Mouse (Mus musculus): ENCODE measurements at regions not wholly inside any gene's neighbourhood (a gene's known extent, or its start where the extent isn't known, plus 50 kb on each side); places are given as distances from the start of the nearest gene placed in this dataset.
A peak's percentile ranks its signal among the peaks of the same experiment; 100 is the strongest.

- DNase-seq, result no peak
These were observed 142.4 kb upstream of the Spdl1 start for GRCm38 (mm10) chr11:34975771-34976302.

- DNase-seq, result no peak
These were observed 140.1 kb upstream of the Spdl1 start for GRCm38 (mm10) chr11:34973467-34973921.

GRCm38 (mm10) chr11:34973012-34973411, 139.6 kb upstream of the Spdl1 start:
- DNase-seq, result no peak

DNA sequence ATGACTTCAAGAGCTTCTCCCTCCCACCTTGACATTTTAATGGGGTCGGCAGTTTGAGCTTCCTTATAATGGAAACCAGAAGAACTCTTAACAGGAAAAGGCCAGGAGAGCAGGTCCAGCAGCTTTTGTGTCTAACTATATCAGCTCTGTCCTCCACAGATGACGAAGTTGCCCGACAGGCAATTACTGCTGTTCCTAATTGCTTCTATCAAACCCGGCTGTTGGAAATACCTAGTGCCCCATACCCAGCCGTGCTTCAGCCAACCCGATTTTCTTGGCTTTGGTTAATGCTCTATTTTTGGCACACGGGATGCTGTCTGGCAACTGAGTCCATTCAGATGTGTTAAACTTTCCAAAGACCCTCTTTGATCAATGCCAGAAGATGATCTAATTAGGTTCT, 125.8 kb upstream of the Spdl1 start:
- DNase-seq, result no peak

DNA sequence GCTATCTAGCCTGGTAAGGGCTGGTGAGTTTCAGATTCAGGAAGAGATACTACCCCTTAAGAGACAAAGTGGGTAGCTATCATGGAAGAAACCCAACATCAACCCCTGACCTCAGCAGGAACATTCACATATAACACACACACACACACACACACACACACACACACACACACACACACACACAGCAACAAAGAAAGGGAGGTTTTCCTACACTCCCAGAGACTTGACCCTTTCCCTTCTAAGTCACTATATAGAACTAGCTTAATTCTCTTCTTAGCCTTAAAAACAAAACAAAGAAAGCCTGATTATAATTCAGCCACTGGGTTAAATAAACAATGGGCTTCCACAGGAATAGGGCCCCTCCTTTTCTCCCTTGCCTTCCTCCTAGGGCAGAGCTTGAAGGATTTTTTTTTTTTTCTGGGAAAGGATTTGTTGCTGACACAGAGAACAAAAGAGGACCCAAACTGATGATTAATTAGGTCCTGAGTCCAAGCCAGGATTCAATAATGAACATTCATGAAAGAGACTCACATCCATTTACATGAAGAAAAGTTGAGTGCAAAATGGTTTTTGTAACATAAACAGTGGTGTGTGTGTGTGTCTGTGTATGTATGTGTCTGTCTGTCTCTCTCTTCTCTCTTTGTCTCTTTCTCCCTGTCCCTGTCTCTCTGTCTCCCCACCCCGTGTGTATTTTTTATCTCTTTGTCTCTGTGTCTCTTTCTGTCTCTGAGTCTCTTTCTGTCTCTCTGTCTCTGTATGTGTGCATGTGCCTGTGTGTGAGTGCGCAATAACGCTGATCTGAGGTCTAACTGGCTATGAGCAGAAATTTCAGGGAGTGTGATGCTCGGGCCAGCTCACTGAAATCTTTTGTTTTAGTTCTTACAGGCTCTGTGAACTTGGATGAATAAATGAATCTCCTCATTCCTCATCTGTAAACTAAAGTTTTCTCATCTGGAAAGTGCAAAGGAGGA, 108.3 kb upstream of the Spdl1 start:
- DNase-seq, result no peak

DNA sequence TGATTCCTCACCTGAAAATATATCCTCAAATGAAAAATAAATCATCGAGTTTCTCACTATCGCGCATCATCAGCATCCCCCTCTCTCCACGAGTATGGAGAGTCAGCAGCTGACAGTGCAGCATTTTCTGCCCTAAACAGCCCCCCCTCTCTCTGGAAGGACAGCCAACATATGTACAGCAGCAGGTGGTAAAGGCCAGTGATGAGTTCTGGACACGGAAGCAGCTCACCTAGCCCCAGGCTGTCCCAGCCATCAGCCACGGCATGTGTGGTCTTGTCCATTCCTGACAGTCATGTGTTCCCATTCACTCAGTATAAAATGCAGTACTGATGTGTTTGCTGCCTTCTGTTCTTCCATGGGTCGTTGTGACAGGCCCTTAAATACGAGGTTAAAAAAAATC, 106.7 kb upstream of the Spdl1 start:
- DNase-seq, result peak; percentile 9

- no peak for DNase-seq
These were observed 105.6 kb upstream of the Spdl1 start for GRCm38 (mm10) chr11:34939002-34939401.

- DNase-seq, result no peak
These were observed 98.8 kb upstream of the Spdl1 start for GRCm38 (mm10) chr11:34932191-34932590.

DNA sequence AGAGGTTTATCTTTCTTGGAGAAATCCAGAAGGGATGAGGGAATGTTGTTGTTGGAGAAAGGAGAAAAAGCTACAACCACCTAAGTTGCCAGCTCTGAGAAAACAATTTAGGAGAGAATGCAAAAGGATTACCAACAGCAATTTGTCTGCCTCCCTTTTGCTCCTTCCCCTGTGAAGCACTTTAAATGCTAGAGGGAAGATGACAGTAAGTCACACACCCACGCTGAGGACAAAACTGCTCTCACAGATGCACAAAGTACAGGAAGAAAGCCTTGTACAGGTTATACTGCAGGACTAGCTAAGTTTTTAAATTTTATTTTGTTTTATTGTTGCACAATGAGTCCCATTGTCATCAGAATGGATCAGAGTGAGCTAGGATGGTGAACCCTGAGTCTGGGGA, 83.7 kb upstream of the Spdl1 start:
- DNase-seq, result no peak

GRCm38 (mm10) chr11:34909841-34910240, 76.4 kb upstream of the Spdl1 start:
- DNase-seq, result no peak

- no peak for DNase-seq
These were observed 70.8 kb upstream of the Spdl1 start for GRCm38 (mm10) chr11:34904271-34904670.

DNA sequence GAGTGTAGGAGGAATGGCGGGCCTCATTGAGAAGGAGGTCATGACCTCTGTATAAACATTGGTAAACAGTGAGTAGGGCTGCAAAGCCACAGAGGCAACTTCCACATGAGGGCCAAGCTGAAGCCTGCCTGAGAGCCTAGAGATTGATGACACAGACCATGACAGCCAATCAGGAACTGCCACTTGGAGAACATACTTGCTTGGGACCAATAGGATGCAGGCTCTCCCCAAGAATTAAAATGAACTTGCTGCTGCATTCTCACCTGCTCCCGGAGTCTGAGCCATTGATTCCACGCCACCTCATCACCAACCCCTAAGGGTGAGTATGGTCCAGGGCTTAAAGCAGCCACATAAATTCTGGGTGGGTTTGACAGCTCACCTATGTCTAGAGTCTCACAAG, 66.0 kb upstream of the Spdl1 start:
- DNase-seq, result no peak

DNA sequence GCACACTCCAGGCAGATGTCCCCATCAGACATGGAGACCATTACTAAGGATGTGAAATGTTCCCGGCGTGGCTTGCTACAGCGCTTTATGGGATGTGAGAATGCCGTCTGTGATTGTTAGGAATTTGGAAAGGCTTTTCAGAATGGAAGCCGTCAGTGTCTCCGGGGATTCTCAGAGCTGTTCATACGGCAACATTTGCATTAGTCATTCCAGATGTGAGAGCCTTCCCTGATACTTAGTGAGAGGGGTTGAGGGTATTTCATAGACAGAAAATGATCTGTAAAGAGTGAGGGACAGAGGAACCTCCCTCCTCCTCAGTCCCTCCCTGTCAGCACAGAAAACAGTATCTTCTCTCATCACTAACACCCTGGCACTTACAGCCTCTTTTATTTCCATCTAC, 62.2 kb upstream of the Spdl1 start:
- no peak for DNase-seq

DNA sequence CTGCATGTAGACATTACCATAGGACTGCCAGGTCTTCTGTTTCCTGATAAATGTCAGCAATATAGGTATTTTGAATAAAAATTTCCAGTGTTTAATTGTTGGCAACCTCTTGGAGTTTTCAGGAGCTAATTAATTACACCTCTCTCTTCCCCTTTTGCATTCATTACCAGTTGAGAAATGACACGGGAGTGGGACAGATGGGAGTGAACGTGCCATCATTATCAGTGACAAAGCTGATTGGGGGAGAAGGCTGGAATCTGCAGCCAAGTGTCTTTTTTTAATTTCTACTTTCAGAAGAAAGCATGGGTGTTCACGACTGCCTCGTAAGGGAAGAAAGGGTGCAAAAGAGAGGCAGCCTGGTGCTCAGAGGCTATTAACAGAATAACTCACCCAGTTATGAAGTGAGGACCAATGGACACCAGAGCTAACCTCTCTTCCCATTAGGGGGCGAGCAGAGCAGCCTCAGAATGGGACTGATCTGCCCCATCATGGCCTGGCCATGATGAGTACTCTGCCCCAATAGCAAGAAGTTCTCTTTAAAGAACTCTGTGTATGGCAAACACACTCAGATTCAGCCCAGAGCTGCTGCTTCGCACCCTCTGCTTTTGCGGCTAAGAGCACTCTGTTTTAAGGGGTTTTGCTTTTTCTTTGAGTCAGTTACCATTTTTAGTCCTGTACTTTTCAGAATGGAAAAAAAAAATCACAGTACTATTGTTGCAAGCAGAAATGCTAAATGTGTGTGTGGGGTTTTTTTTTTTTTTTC, 55.1 kb upstream of the Spdl1 start:
- DNase-seq, result no peak

DNA sequence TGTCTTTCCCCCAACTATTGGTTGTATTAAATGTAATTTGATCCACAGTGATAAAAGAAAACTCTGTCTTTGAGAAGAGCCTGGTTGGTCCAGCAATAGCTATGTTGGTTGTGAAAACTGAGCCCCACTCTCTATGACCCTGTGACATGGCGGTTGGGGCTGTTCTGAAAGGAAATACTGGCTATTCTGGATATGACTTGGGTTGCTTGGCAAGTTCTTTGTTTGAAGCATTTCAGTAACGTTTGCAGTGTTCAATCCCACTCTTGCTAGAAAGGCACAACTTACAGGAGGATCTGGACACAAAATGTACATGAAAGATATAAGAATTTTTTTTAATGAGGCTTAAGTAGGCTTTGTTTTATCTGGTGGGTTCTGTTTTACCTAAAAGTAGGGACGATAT, 54.1 kb upstream of the Spdl1 start:
- no peak for DNase-seq
